12 mouse cellular contexts compared by ENCODE assay signal in genomic region chr14:34135391-34135790, GRCm38 (mm10). TPM values are rescaled to one million over a fixed set of nuclear protein-coding genes. Genes with fewer than 3 reads are reported as not detected.
"Had no signal": no experiment of that assay in that cellular context is flagged by ENCODE, and none has a peak within 500 bp of the region (broad histone marks: within the 10 kb centered on the region; RNA-seq: fewer than 3 reads in every experiment).

No protein-coding gene starts in this region.

- DNase-seq: kidney, adult 9 months; kidney, postnatal 14 days; layer of hippocampus, adult 9-11 months; liver; liver, postnatal 0 days; lung, embryonic 14.5 days; thymus, postnatal 25 days had no signal

RNA-seq across cellular contexts. Expression of gene Npy4r, which starts 16.9 kb away (rescaled TPM):
- total RNA-seq: layer of hippocampus, adult 2 months; layer of hippocampus, postnatal 25 days; left cerebral cortex, adult 18-20 months; left cerebral cortex, postnatal 25 days; megakaryocyte, adult 5-6 weeks had no signal

RNA-seq across cellular contexts. Expression of gene A630023A22Rik, which starts 32.8 kb away (rescaled TPM):
- total RNA-seq: layer of hippocampus, adult 2 months; layer of hippocampus, postnatal 25 days; left cerebral cortex, adult 18-20 months; left cerebral cortex, postnatal 25 days; megakaryocyte, adult 5-6 weeks had no signal

RNA-seq across cellular contexts. Expression of gene Anxa8, which starts 49.6 kb away (rescaled TPM):
- total RNA-seq: megakaryocyte, adult 5-6 weeks had no signal
